Mouse (Mus musculus) R1 (cell line): ENCODE measurements at regions not wholly inside any gene's neighbourhood (a gene's known extent, or its start where the extent isn't known, plus 50 kb on each side); places are given as distances from the start of the nearest gene placed in this dataset.
A peak's percentile ranks its signal among the peaks of the same experiment; 100 is the strongest.

Experiments
- DNase-seq: peaks from one replicate; pipeline ENCODE4 v3.0.0-alpha.2; 2018; ENCODE audit warnings: low read depth, low spot score

GRCm38 (mm10) chrX:70261360-70261759 lies 103.5 kb downstream of the Ids start:
- DNase-seq: no peak

GRCm38 (mm10) chrX:70216011-70216410 lies 148.9 kb downstream of the Ids start:
- no peak for DNase-seq

GRCm38 (mm10) chrX:70184427-70185090 lies 180.3 kb downstream of the Ids start:
- peak; percentile 1 for DNase-seq

- DNase-seq: no peak
These were observed 195.1 kb downstream of the Ids start for GRCm38 (mm10) chrX:70169737-70170136.

- DNase-seq: peak; percentile 11
These were observed 203.9 kb downstream of the Ids start for GRCm38 (mm10) chrX:70161011-70161410.
